Mouse (Mus musculus): Measurements from ENCODE around the gene Dvl3. TPM values are rescaled to one million over a fixed set of nuclear protein-coding genes. Genes with fewer than 3 reads are reported as not detected.
"Not testable (repeated sequence)": the region's sequence is repeated elsewhere in the genome, so short reads cannot be mapped to it uniquely, and the experiment has no call there.

Gene Dvl3
- polyA plus RNA-seq, 1 experiment from 2014 or later = 27.1 TPM

DNA sequence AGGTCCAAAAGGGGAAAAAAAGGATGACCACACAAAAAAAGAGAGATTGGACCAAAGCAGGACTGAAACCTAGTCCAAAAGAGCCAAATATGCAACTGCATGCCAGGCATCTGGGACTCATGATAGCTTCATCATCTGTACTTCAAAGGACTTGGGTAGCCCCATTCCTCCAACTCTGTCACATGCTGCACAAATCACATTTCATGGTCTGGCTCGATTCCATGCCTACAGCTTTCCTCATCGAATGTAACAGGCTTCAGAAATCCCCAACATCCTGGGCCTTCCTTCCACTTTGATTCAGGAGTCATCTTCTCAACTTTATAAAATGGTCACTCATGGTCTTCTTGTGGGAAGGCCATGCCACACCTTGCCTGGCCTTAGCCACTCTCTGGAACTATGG is 35.0 kb upstream of the Dvl3 start:
- H3K9ac ChIP-seq = no peak overlapping the region
- no peak overlapping the region for H3K4me2 ChIP-seq
- peaks cover 5% of the 10 kb centered on the region for H3K4me1 ChIP-seq
- no peaks in the 10 kb centered on the region for H3K27me3 ChIP-seq
- H3K4me3 ChIP-seq = no peak overlapping the region
- H3K36me3 ChIP-seq = no peaks in the 10 kb centered on the region
- WGBS = 25% methylated on average over 2 of the region's 2 CpGs
- H3K9me3 ChIP-seq = no peaks in the 10 kb centered on the region
- H3K27ac ChIP-seq = no peak overlapping the region
- ATAC-seq (ENCODE audit: insufficient number of reproducible peaks, insufficient read depth, low FRiP score, low TSS enrichment, low read depth) = no peak

DNA sequence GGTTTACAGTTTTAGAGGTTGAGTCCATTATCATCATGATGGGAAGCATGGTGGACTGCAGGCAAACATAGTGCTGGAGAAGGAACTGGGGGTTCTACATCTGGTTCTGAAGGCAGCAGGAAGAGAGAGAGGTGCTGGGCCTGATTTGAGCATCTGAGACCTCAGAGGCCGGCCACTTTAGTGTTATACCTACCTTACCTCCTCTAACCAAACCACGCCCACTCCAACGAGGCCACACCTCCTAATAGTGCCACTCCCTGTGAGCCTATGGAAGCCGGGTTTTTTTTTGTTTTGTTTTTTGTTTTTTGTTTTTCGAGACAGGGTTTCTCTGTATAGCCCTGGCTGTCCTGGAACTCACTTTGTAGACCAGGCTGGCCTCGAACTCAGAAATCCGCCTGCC is 33.1 kb upstream of the Dvl3 start:
- ATAC-seq (ENCODE audit: insufficient number of reproducible peaks, insufficient read depth, low FRiP score, low TSS enrichment, low read depth); H3K27me3 ChIP-seq; H3K9me3 ChIP-seq; H3K9ac ChIP-seq; H3K4me1 ChIP-seq; H3K36me3 ChIP-seq; H3K27ac ChIP-seq; H3K4me3 ChIP-seq; H3K4me2 ChIP-seq: not testable (repeated sequence)
- 88% methylated on average over 7 of the region's 7 CpGs for WGBS

DNA sequence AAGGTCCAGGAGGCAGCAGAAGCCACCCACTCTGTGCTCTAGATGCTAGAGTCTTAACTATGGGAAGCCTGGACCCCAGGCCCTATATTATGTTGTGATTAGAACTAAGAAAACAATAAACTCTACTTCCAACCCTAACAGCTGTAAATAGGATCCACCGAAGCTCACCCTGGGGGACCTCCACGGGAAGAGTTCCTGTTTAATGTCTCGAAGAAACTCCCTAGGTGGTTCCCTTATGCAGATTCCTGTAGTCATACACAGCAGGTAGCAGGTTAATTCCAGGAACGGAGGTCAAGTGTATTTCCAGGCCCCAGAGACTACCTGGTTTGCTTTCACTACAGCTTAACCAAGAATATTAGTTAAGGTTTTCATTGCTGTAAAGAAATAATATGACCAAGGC is 31.7 kb upstream of the Dvl3 start:
- H3K4me3 ChIP-seq = no peak overlapping the region
- H3K9ac ChIP-seq = no peak overlapping the region
- 49% methylated on average over 4 of the region's 4 CpGs for WGBS
- H3K9me3 ChIP-seq = no peaks in the 10 kb centered on the region
- ATAC-seq (ENCODE audit: insufficient number of reproducible peaks, insufficient read depth, low FRiP score, low TSS enrichment, low read depth) = no peak
- no peaks in the 10 kb centered on the region for H3K36me3 ChIP-seq
- H3K27me3 ChIP-seq = no peaks in the 10 kb centered on the region
- no peaks in the 10 kb centered on the region; the same call in 1 of the 2 replicates for H3K4me1 ChIP-seq
- no peak overlapping the region for H3K27ac ChIP-seq
- no peak overlapping the region for H3K4me2 ChIP-seq

DNA sequence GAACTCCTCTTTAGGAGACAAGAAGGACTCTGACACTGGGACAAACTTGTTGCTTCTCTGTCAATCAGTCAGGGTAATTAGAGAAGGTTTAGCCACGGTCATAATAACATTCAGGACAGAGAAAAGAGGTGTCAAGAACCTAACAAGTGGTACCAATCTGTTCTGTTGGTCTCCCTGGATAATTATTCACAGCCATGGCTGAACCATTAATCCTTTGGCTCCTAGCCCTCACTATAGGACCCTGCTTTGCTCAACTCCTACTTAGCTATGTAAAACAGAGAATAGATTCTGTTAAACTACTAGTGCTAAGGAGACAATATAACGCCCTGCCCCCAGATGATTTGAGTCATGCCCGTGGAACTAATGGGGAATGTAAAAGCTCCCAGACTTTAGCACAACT is 30.7 kb upstream of the Dvl3 start:
- 63% methylated on average over 3 of the region's 3 CpGs for WGBS
- Histone ChIP-seq H3K4me3 (no peak overlapping the region), H3K27ac (no peak overlapping the region), H3K4me1 (no peaks in the 10 kb centered on the region; the same call in 1 of the 2 replicates), H3K27me3 (no peaks in the 10 kb centered on the region), H3K36me3 (no peaks in the 10 kb centered on the region), H3K9me3 (no peaks in the 10 kb centered on the region), H3K4me2 (no peak overlapping the region), H3K9ac (no peak overlapping the region)
- ATAC-seq (ENCODE audit: insufficient number of reproducible peaks, insufficient read depth, low FRiP score, low TSS enrichment, low read depth) = no peak

- Histone ChIP-seq H3K4me3 (no peak overlapping the region), H3K27me3 (no peaks in the 10 kb centered on the region), H3K27ac (no peak overlapping the region), H3K4me2 (no peak overlapping the region), H3K4me1 (no peaks in the 10 kb centered on the region), H3K9me3 (no peaks in the 10 kb centered on the region), H3K36me3 (no peaks in the 10 kb centered on the region), H3K9ac (no peak overlapping the region)
- WGBS = 36% methylated on average over 1 of the region's 1 CpGs
- no peak for ATAC-seq (ENCODE audit: insufficient number of reproducible peaks, insufficient read depth, low FRiP score, low TSS enrichment, low read depth)
Measured at GRCm38 (mm10) chr16:20488151-20488550, 28.6 kb upstream of the Dvl3 start.

DNA sequence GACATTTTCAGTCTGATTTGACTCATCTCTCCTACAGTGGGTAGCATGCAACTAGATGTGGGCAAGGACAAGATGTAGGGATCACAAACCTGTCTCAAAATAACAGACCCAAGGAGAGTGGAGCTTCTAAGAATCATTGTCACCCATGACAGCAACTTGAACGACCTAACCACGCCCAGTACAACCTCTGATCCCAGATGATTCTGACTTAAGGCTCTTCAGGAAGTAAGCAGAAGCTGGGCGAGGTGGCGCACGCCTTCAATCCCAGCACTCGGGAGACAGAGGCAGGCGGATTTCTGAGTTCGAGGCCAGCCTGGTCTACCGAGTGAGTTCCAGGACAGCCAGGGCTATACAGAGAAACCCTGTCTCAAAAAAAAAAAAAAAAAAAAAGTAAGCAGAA is 28.0 kb upstream of the Dvl3 start:
- not testable (repeated sequence) for H3K4me3 ChIP-seq; H3K27me3 ChIP-seq; H3K4me1 ChIP-seq; H3K36me3 ChIP-seq; H3K27ac ChIP-seq; ATAC-seq (ENCODE audit: insufficient number of reproducible peaks, insufficient read depth, low FRiP score, low TSS enrichment, low read depth); H3K9ac ChIP-seq; H3K4me2 ChIP-seq; H3K9me3 ChIP-seq
- WGBS = 84% methylated on average over 9 of the region's 9 CpGs

GRCm38 (mm10) chr16:20489233-20489632 is 27.5 kb upstream of the Dvl3 start:
- no peak for ATAC-seq (ENCODE audit: insufficient number of reproducible peaks, insufficient read depth, low FRiP score, low TSS enrichment, low read depth)
- Histone ChIP-seq H3K36me3 (no peaks in the 10 kb centered on the region), H3K4me3 (no peak overlapping the region), H3K9ac (no peak overlapping the region), H3K4me2 (no peak overlapping the region), H3K4me1 (no peaks in the 10 kb centered on the region), H3K27ac (no peak overlapping the region), H3K27me3 (no peaks in the 10 kb centered on the region), H3K9me3 (no peaks in the 10 kb centered on the region)
- WGBS = 84% methylated on average over 2 of the region's 2 CpGs

GRCm38 (mm10) chr16:20490581-20490980 is 26.2 kb upstream of the Dvl3 start:
- Histone ChIP-seq H3K9ac (no peak overlapping the region), H3K4me2 (no peak overlapping the region), H3K27ac (no peak overlapping the region), H3K9me3 (no peaks in the 10 kb centered on the region), H3K27me3 (no peaks in the 10 kb centered on the region), H3K4me3 (no peak overlapping the region), H3K4me1 (no peaks in the 10 kb centered on the region), H3K36me3 (no peaks in the 10 kb centered on the region)
- 50% methylated on average over 2 of the region's 2 CpGs for WGBS
- ATAC-seq (ENCODE audit: insufficient number of reproducible peaks, insufficient read depth, low FRiP score, low TSS enrichment, low read depth) = no peak

DNA sequence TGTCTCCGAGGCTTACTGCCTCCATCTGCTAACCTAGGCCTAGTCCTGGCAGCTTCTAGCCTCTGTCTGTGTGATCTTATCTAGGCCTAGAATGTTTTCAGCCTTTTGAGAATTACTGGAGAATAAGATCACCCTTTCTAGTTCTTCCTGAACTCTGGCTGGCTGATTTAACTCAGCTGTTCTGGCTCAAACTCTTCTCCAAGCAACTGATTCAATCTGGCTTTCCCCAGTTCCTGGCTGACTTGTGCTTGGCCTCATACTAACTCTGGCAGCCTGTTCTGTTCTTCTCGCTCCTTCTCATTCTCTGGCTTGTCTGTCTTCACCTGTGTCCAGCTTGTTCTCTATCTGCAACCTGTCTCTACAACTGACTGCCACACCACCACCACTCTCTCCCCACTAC is 25.5 kb upstream of the Dvl3 start:
- ATAC-seq (ENCODE audit: insufficient number of reproducible peaks, insufficient read depth, low FRiP score, low TSS enrichment, low read depth) = no peak
- H3K4me2 ChIP-seq = no peak overlapping the region
- no peak overlapping the region for H3K9ac ChIP-seq
- no peaks in the 10 kb centered on the region for H3K9me3 ChIP-seq
- H3K27me3 ChIP-seq = no peaks in the 10 kb centered on the region
- no peak overlapping the region for H3K4me3 ChIP-seq
- no peaks in the 10 kb centered on the region for H3K4me1 ChIP-seq
- H3K36me3 ChIP-seq = no peaks in the 10 kb centered on the region
- no peak overlapping the region for H3K27ac ChIP-seq
- WGBS = 68% methylated on average over 2 of the region's 2 CpGs

GRCm38 (mm10) chr16:20493452-20493851 is 23.3 kb upstream of the Dvl3 start:
- H3K36me3 ChIP-seq = no peaks in the 10 kb centered on the region
- no peak overlapping the region for H3K4me2 ChIP-seq
- H3K4me3 ChIP-seq = no peak overlapping the region
- no peaks in the 10 kb centered on the region for H3K27me3 ChIP-seq
- H3K4me1 ChIP-seq = peaks cover 5% of the 10 kb centered on the region
- no peak for ATAC-seq (ENCODE audit: insufficient number of reproducible peaks, insufficient read depth, low FRiP score, low TSS enrichment, low read depth)
- 80% methylated on average over 2 of the region's 2 CpGs for WGBS
- no peak overlapping the region for H3K27ac ChIP-seq
- no peaks in the 10 kb centered on the region for H3K9me3 ChIP-seq
- no peak overlapping the region for H3K9ac ChIP-seq

- H3K4me1 ChIP-seq = peaks cover 15% of the 10 kb centered on the region
- WGBS = 18% methylated on average over 25 of the region's 25 CpGs
- peaks cover 14% of the 10 kb centered on the region for H3K36me3 ChIP-seq
- H3K9me3 ChIP-seq = no peaks in the 10 kb centered on the region
- H3K4me3 ChIP-seq = peak overlapping the region; percentile 35
- peak overlapping the region; percentile 53; the same call in 1 of the 2 replicates for H3K9ac ChIP-seq
- peak overlapping the region; percentile 65 for H3K4me2 ChIP-seq
- H3K27ac ChIP-seq = 0 out of 2 replicates have a peak overlapping the region, but pooled peaks have one; percentile 4
- ATAC-seq (ENCODE audit: insufficient number of reproducible peaks, insufficient read depth, low FRiP score, low TSS enrichment, low read depth) = peak; percentile 22; the same call in 1 of the 2 replicates
- H3K27me3 ChIP-seq = no peaks in the 10 kb centered on the region
Measured at GRCm38 (mm10) chr16:20496671-20497600, 19.8 kb upstream of the Dvl3 start.

DNA sequence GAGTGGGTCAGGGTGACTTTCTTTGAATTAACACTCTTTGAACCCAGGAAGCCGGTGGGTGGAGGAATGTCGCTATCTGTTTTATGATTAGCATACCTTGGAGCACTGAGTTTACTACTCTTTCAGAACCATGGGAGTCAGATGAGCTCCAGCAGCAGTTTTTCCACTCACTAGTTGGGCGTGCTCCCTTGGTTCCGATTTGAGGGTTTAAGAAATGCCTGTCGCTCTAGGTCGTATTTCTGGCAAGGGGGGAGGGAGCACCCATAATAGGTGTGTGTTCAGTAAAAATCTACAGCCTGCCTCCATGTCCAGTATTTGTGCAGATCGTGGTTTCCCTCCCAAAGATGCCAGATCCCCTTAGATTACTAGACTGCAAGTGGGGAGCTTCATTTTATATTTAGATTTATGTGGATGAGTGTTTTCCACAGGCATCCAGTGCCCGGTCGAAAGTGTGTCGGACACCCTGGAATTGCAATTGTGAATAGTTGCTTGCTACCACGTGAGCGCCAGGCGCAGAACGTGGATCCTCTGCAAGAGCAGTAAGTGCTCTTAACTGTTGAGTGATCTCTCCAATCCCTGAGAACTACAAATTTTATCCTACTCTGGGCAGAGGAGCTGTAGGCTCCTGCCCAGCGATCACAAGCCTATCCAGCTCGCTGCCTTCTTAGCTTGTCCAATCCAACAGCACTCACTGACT is 18.7 kb upstream of the Dvl3 start:
- Histone ChIP-seq H3K27me3 (no peaks in the 10 kb centered on the region), H3K27ac (peak overlapping the region; percentile 87), H3K9me3 (no peaks in the 10 kb centered on the region), H3K4me1 (peaks cover 15% of the 10 kb centered on the region), H3K4me3 (peak overlapping the region; percentile 93), H3K9ac (peak overlapping the region; percentile 94), H3K36me3 (peaks cover 26% of the 10 kb centered on the region), H3K4me2 (peak overlapping the region; percentile 89)
- no peak for ATAC-seq (ENCODE audit: insufficient number of reproducible peaks, insufficient read depth, low FRiP score, low TSS enrichment, low read depth)
- 11% methylated on average over 16 of the region's 16 CpGs for WGBS
